Mouse (Mus musculus) left cerebral cortex, postnatal 10 days (tissue): ENCODE data around the gene Thpo. TPM values are rescaled to one million over a fixed set of nuclear protein-coding genes. Genes with fewer than 3 reads are reported as not detected.

Experiments used
- DNase-seq, 2 experiments: peaks; one replicate each; pipeline ENCODE4 v3.0.0; 2021 to 2022; ENCODE audit warnings: low spot score in 2 of 2, mixed read lengths in 1 of 2; ENCODE audit errors: extremely low spot score in 1 of 2
- intact Hi-C: fragments of 180-260 bp; cut with DNase I; formaldehyde crosslinking; loops from one replicate; pipeline ENCODE4 v1.15.1; 2025
- total RNA-seq, 2 experiments: library from RNA; stranded (reverse); gene quantifications; 2 replicates each; pipeline ENCODE4 v1.2.3; 2021

Thpo gene
- 1 to 10 TPM; 1.4 to 2.0 TPM for total RNA-seq

- intact Hi-C loops: no loop called here
- peak in 1 of 2 experiments; percentile 40 for DNase-seq
Measured at GRCm38 (mm10) chr16:20733731-20734730, at the start of gene Thpo. Gene Thpo, minus strand, starts transcription at chr16:20734511.

- intact Hi-C loops: no loop called here
- DNase-seq: no peak
Measured at GRCm38 (mm10) chr16:20783891-20784290, 49.6 kb upstream of the Thpo start.

- intact Hi-C loops: no loop called here
- DNase-seq: no peak
Measured at GRCm38 (mm10) chr16:20781101-20781630, 46.9 kb upstream of the Thpo start.

GRCm38 (mm10) chr16:20779846-20780245, 45.5 kb upstream of the Thpo start:
- intact Hi-C loops: no loop called here
- no peak for DNase-seq

- no peak for DNase-seq
Measured at GRCm38 (mm10) chr16:20775021-20775420, 40.7 kb upstream of the Thpo start.

GRCm38 (mm10) chr16:20765244-20765643, 30.9 kb upstream of the Thpo start:
- intact Hi-C loops: no loop called here
- DNase-seq: peak in 1 of 2 experiments; percentile 37

More at GRCm38 (mm10) chr16:20775021-20775420, 40.7 kb upstream of the Thpo start:
- intact Hi-C loops: no loop called here

GRCm38 (mm10) chr16:20761681-20762080, 27.4 kb upstream of the Thpo start:
- peak in 1 of 2 experiments; percentile 51 for DNase-seq
- intact Hi-C loops: loop anchor here (1.0 kb wide), 1 partner anchor 37 kb away; no protein-coding TSS in a partner anchor

GRCm38 (mm10) chr16:20757385-20757784, 23.1 kb upstream of the Thpo start:
- DNase-seq: no peak
- intact Hi-C loops: no loop called here

- no peak for DNase-seq
- intact Hi-C loops: no loop called here
Measured at GRCm38 (mm10) chr16:20756052-20756451, 21.7 kb upstream of the Thpo start.

GRCm38 (mm10) chr16:20750518-20750917, 16.2 kb upstream of the Thpo start:
- intact Hi-C loops: no loop called here
- DNase-seq: no peak

- DNase-seq: peak; percentile 54 to 82
- intact Hi-C loops: no loop called here
Measured at GRCm38 (mm10) chr16:20746641-20747040, 12.3 kb upstream of the Thpo start.

- intact Hi-C loops: no loop called here
Measured at GRCm38 (mm10) chr16:20739845-20740244, 5.5 kb upstream of the Thpo start.

GRCm38 (mm10) chr16:20736823-20737222, 2.5 kb upstream of the Thpo start:
- DNase-seq: no peak
- intact Hi-C loops: no loop called here

More at GRCm38 (mm10) chr16:20739845-20740244, 5.5 kb upstream of the Thpo start:
- DNase-seq: no peak

- intact Hi-C loops: no loop called here
- DNase-seq: peak in 1 of 2 experiments; percentile 23
Measured at GRCm38 (mm10) chr16:20736168-20736567, 1.9 kb upstream of the Thpo start.

- intact Hi-C loops: no loop called here
Measured at GRCm38 (mm10) chr16:20735651-20736050, 1.3 kb upstream of the Thpo start.

GRCm38 (mm10) chr16:20732925-20733730, 1.2 kb downstream of the Thpo start, which contains the start of gene Chrd:
Gene Chrd, plus strand, starts transcription at chr16:20733127.
- DNase-seq: peak in 1 of 2 experiments; percentile 86
- intact Hi-C loops: no loop called here

More at GRCm38 (mm10) chr16:20735651-20736050, 1.3 kb upstream of the Thpo start:
- no peak for DNase-seq

GRCm38 (mm10) chr16:20732251-20732924, 1.9 kb downstream of the Thpo start:
- peak in 1 of 2 experiments; percentile 72 for DNase-seq
- intact Hi-C loops: no loop called here

- DNase-seq: no peak
- intact Hi-C loops: no loop called here
Measured at GRCm38 (mm10) chr16:20731688-20732087, 2.6 kb downstream of the Thpo start.
